Mouse (Mus musculus): ENCODE results near the gene Gm17571. TPM values are rescaled to one million over a fixed set of nuclear protein-coding genes. Genes with fewer than 3 reads are reported as not detected.
A peak's percentile ranks its signal among the peaks of the same experiment; 100 is the strongest.

Gene Gm17571
- polyA plus RNA-seq, 2 experiments from 2014 or later, result not detected

- ATAC-seq, result no peak
These were observed 8.1 kb upstream of the Gm17571 start for GRCm38 (mm10) chr9:13454651-13455123.

- ATAC-seq, result no peak
These were observed 2.2 kb upstream of the Gm17571 start for GRCm38 (mm10) chr9:13448716-13449115.

- ATAC-seq, result peak; percentile 28
These were observed 317 bp downstream of the Gm17571 start for GRCm38 (mm10) chr9:13446236-13446635.

- peak; percentile 94 for ATAC-seq
These were observed 2.9 kb downstream of the Gm17571 start for GRCm38 (mm10) chr9:13443484-13444211.

GRCm38 (mm10) chr9:13442012-13442735 is 4.4 kb downstream of the Gm17571 start:
- no peak for ATAC-seq

GRCm38 (mm10) chr9:13440911-13441310 is 5.6 kb downstream of the Gm17571 start:
- no peak for ATAC-seq

- ATAC-seq, result no peak
These were observed 13.0 kb downstream of the Gm17571 start for GRCm38 (mm10) chr9:13433501-13434090.

GRCm38 (mm10) chr9:13431646-13432045 is 14.9 kb downstream of the Gm17571 start:
- no peak for ATAC-seq

- ATAC-seq, result no peak
These were observed 15.8 kb downstream of the Gm17571 start for GRCm38 (mm10) chr9:13430744-13431143.

GRCm38 (mm10) chr9:13430302-13430701 is 16.3 kb downstream of the Gm17571 start:
- no peak for ATAC-seq

GRCm38 (mm10) chr9:13429477-13430125 is 17.0 kb downstream of the Gm17571 start:
- no peak for ATAC-seq

- peak; percentile 92 for ATAC-seq
These were observed 21.3 kb downstream of the Gm17571 start for GRCm38 (mm10) chr9:13425031-13425940.

- no peak for ATAC-seq
These were observed 32.3 kb downstream of the Gm17571 start for GRCm38 (mm10) chr9:13414230-13414766.

Other genes starting within 250 kb of the Gm17571 start
- 1 to 10 TPM; 3.5 to 4.0 TPM for gene Jrkl, start 200.9 kb downstream of the Gm17571 start, polyA plus RNA-seq (2017; shearing (Covaris generic))
- 10 to 100 TPM; 37.6 to 38.1 TPM for gene Ccdc82, start 199.8 kb downstream of the Gm17571 start, polyA plus RNA-seq (2017; shearing (Covaris generic))
- gene Maml2, start 148.8 kb downstream of the Gm17571 start, polyA plus RNA-seq (2017; shearing (Covaris generic)), result 10 to 100 TPM; 32.0 to 36.8 TPM